Mouse (Mus musculus) heart, postnatal 0 days (tissue): ENCODE measurements at regions not wholly inside any gene's neighbourhood (a gene's known extent, or its start where the extent isn't known, plus 50 kb on each side); places are given as distances from the start of the nearest gene placed in this dataset.

Experiments used
- ATAC-seq: fragments of 200-750 bp; cut with Nextera tagmentation; 2 replicates; pipeline ENCODE4 v1.8.0; 2017; ENCODE audit warnings: low read depth, moderate number of reproducible peaks, moderate library complexity; ENCODE audit not compliant: insufficient read depth
- DNase-seq: peaks from one replicate; pipeline ENCODE4 v3.0.0-alpha.2; 2016; ENCODE audit warnings: low spot score
- H3K27ac ChIP-seq: fragments of 300-500 bp; sonication (generic); 2 replicates; pipeline ENCODE4 v1.5.1; 2014; ENCODE audit warnings: low read depth, mild to moderate bottlenecking
- H3K27me3 ChIP-seq: fragments of 300-500 bp; sonication (generic); 2 replicates; pipeline ENCODE4 v1.6.1; 2014; ENCODE audit warnings: low read length, mixed read lengths; ENCODE audit not compliant: control insufficient read depth, insufficient read depth
- H3K36me3 ChIP-seq: fragments of 300-500 bp; sonication (generic); replicated peaks from 2 replicates; pipeline ENCODE4 v1.6.1; 2014; ENCODE audit warnings: low read length, mixed read lengths; ENCODE audit not compliant: control insufficient read depth, insufficient read depth
- H3K4me1 ChIP-seq: fragments of 300-500 bp; sonication (generic); 2 replicates; pipeline ENCODE4 v1.6.1; 2014; ENCODE audit warnings: antibody characterized with exemption; ENCODE audit not compliant: control insufficient read depth, insufficient read depth
- H3K4me2 ChIP-seq: fragments of 300-500 bp; sonication (generic); 2 replicates; pipeline ENCODE4 v1.6.1; 2014; ENCODE audit warnings: low read depth, mild to moderate bottlenecking, low read length, moderate library complexity
- H3K4me3 ChIP-seq: fragments of 300-500 bp; sonication (generic); 2 replicates; pipeline ENCODE4 v1.5.1; 2014; ENCODE audit warnings: low read depth, low read length
- H3K9ac ChIP-seq: fragments of 300-500 bp; sonication (generic); replicated peaks from 2 replicates; pipeline ENCODE4 v1.6.1; 2014; ENCODE audit warnings: low read depth, low read length, mixed read lengths
- H3K9me3 ChIP-seq: fragments of 300-500 bp; sonication (generic); replicated peaks from 2 replicates; pipeline ENCODE4 v1.6.1; 2016; ENCODE audit warnings: low read length; ENCODE audit not compliant: control insufficient read depth
- CTCF ChIP-seq: IDR thresholded peaks from 2 replicates; pipeline ENCODE4 v1.5.1; 2016; ENCODE audit warnings: antibody characterized with exemption, control low read depth, low read depth
- EP300 ChIP-seq: IDR thresholded peaks from 2 replicates; pipeline ENCODE4 v1.6.1; 2016; ENCODE audit warnings: antibody characterized with exemption, low read depth
- WGBS: fragments of 180-500 bp; shearing (Covaris S2); extraction: QIAGEN DNeasy Blood & Tissue Kit; methylation state at CpG from one replicate; pipeline ENCODE4 v1.1.7; 2014; 5-methylcytosine and 5-hydroxymethylcytosine counted together

GRCm38 (mm10) chr15:96834162-96834843 lies 134.8 kb upstream of the Slc38a2 start:
- H3K27me3 ChIP-seq, result no peaks in the 10 kb centered on the region
- H3K4me2 ChIP-seq, result no peak overlapping the region
- H3K9ac ChIP-seq, result no peak overlapping the region
- no peaks in the 10 kb centered on the region for H3K36me3 ChIP-seq
- TF ChIP-seq CTCF (no peak), EP300 (no peak)
- DNase-seq, result no peak
- H3K27ac ChIP-seq, result no peak overlapping the region
- ATAC-seq, result no peak
- peaks cover 3% of the 10 kb centered on the region; the same call in 1 of the 2 replicates for H3K4me1 ChIP-seq
- no peak overlapping the region for H3K4me3 ChIP-seq
- no peaks in the 10 kb centered on the region for H3K9me3 ChIP-seq
- 80% methylated on average over 10 of the region's 10 CpGs for WGBS

- Histone ChIP-seq H3K27me3 (no peaks in the 10 kb centered on the region), H3K9ac (no peak overlapping the region), H3K4me1 (peaks cover 3% of the 10 kb centered on the region; the same call in 1 of the 2 replicates), H3K9me3 (no peaks in the 10 kb centered on the region), H3K36me3 (no peaks in the 10 kb centered on the region), H3K4me2 (no peak overlapping the region), H3K4me3 (no peak overlapping the region), H3K27ac (no peak overlapping the region)
- no peak for ATAC-seq
- TF ChIP-seq CTCF (no peak), EP300 (no peak)
- DNase-seq, result no peak
- 60% methylated on average over 10 of the region's 10 CpGs for WGBS
Measured at GRCm38 (mm10) chr15:96832389-96832788, 132.9 kb upstream of the Slc38a2 start.

DNA sequence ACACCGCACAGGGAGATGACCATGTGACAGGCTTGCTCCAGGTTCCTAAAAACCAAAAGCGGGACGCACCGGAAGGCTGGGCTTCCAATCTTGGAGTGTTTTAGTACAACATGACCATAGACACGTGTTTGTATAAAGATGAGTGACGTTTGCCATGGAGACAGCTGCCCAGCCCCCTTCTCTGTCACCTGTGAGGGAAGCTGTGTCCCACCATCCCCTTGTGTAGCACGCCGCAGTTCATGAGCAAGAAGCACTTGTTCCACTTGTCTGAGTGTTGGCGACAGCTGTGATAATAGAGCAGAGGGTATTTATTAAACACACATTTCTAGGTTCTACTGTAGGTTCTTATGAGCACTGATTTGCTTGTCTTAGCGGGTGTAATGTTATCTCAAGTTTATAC lies 131.7 kb upstream of the Slc38a2 start:
- H3K4me3 ChIP-seq, result no peak overlapping the region
- WGBS, result 83% methylated on average over 10 of the region's 10 CpGs
- no peaks in the 10 kb centered on the region for H3K36me3 ChIP-seq
- no peak overlapping the region for H3K9ac ChIP-seq
- no peak overlapping the region for H3K4me2 ChIP-seq
- ATAC-seq (no peak), DNase-seq (no peak)
- TF ChIP-seq EP300 (no peak), CTCF (no peak)
- H3K4me1 ChIP-seq, result peaks cover 3% of the 10 kb centered on the region; the same call in 1 of the 2 replicates
- no peaks in the 10 kb centered on the region for H3K9me3 ChIP-seq
- no peak overlapping the region for H3K27ac ChIP-seq
- no peaks in the 10 kb centered on the region for H3K27me3 ChIP-seq

DNA sequence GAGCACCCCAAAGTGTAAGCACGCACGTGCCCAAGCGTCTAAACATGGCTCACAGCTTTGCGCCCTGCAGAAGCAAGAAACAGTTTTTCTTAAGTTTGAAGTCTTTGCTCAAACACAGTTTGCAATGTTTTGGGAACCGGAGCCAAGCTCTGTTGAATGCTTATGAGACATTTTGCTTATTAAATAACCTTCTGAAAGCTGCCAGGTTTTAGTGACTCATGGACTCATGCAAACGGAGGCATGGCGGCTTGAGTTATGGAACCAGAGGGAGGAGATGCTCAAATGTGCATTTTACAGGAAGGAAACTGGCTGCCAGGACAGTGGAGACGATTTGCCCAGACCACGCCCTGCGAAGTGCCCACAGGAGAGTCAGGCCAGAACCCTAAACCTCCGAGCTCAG lies 131.0 kb upstream of the Slc38a2 start:
- WGBS, result 84% methylated on average over 11 of the region's 11 CpGs
- no peak overlapping the region for H3K4me3 ChIP-seq
- no peak for DNase-seq

GRCm38 (mm10) chr15:96829941-96830340 lies 130.4 kb upstream of the Slc38a2 start:
- ATAC-seq, result peak; percentile 83
- peak overlapping the region; percentile 50 for H3K27ac ChIP-seq
- H3K4me1 ChIP-seq, result peaks cover 3% of the 10 kb centered on the region; the same call in 1 of the 2 replicates
- WGBS, result 42% methylated on average over 12 of the region's 12 CpGs
- TF ChIP-seq EP300 (no peak), CTCF (no peak)
- H3K4me3 ChIP-seq, result no peak overlapping the region
- no peak overlapping the region for H3K9ac ChIP-seq
- H3K9me3 ChIP-seq, result no peaks in the 10 kb centered on the region
- DNase-seq, result peak; percentile 71
- H3K36me3 ChIP-seq, result no peaks in the 10 kb centered on the region
- H3K27me3 ChIP-seq, result no peaks in the 10 kb centered on the region
- no peak overlapping the region for H3K4me2 ChIP-seq

More for the DNA sequence above, 131.0 kb upstream of the Slc38a2 start:
- Histone ChIP-seq H3K9me3 (no peaks in the 10 kb centered on the region), H3K27me3 (no peaks in the 10 kb centered on the region), H3K9ac (no peak overlapping the region), H3K36me3 (no peaks in the 10 kb centered on the region), H3K4me2 (no peak overlapping the region), H3K4me1 (peaks cover 3% of the 10 kb centered on the region; the same call in 1 of the 2 replicates), H3K27ac (peak overlapping the region; percentile 50; the same call in 1 of the 2 replicates)
- no peak for ATAC-seq
- TF ChIP-seq EP300, result no peak
- TF ChIP-seq CTCF, result no peak

DNA sequence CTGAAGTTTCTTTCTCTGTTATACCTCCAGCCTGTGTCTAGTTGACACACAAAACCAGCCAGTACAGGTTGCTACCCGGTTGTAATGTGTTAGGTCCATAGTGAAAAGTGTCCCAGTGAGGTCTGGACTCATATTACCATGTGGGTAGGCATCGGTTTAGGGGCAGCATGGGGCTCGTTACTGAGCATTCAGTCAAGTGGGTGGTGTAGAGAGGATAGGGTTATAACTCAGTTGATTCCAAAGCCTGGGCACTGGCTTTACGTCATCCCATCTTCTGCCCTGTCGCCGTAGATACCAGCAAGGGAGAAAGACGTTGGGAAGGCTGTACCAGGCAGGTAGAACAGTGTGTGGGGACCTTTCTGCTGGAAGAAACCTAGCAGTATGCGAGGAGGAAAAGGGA lies 129.2 kb upstream of the Slc38a2 start:
- H3K4me2 ChIP-seq, result no peak overlapping the region
- no peak overlapping the region for H3K9ac ChIP-seq
- no peak overlapping the region for H3K4me3 ChIP-seq
- ATAC-seq, result no peak
- H3K36me3 ChIP-seq, result no peaks in the 10 kb centered on the region
- no peak for DNase-seq
- H3K9me3 ChIP-seq, result no peaks in the 10 kb centered on the region
- H3K27ac ChIP-seq, result no peak overlapping the region
- TF ChIP-seq CTCF (no peak), EP300 (no peak)
- peaks cover 3% of the 10 kb centered on the region; the same call in 1 of the 2 replicates for H3K4me1 ChIP-seq
- H3K27me3 ChIP-seq, result no peaks in the 10 kb centered on the region
- 94% methylated on average over 8 of the region's 8 CpGs for WGBS
